Mouse (Mus musculus): ENCODE measurements at regions not wholly inside any gene's neighbourhood (a gene's known extent, or its start where the extent isn't known, plus 50 kb on each side); places are given as distances from the start of the nearest gene placed in this dataset.

DNA sequence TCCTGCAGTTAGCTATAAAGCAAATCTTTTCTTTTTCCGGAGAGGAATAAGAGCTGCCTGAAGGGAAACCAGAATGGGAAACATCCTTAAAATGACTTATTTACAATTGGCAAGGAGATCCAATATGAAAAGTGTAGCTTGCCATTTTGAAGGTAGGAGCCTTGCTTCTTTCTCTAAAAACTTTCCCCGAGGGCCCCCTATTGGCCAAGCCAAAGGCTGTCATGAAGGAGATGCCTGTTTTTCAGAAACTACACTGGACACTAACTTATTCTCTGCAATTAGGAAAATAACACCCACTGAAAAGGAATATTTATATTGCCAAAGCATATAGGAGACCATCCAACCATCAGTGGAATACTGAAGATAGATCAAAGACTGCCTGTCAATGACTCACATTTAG lies 312.8 kb upstream of the Thrb start:
- no peak for DNase-seq

DNA sequence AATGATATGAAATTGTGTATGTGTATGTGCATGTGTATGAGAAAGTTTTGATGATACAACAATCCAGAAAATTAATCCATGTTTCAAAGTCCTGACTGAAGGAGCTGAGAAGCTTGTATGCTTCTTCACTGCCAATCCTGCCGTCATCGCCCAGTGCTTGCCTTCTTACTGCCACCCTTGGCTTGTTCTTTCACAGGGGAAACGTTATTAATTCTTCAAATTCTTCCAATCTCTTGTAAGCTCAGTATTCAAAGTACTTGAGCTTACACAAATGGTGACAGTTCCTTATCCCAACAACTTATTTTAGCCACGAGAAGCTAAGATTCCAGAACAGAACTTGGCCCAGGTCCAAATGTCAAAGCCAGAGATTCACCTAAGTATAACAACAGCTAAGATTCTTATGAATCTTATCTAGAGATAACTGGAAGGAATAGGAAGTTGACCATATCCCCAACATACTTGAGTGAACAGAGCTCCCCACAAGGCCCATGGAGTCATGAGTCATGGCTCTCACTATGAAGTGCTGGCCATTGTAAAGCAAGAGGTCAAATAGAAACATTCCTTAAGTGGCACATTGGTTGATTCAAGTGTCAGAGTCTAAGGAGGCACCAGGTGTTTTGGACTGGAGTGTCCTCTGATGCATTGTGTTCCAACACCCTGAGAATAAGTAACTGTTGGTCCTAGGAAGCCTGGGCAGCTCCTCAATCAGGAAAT lies 307.6 kb upstream of the Thrb start:
- no peak for DNase-seq

DNA sequence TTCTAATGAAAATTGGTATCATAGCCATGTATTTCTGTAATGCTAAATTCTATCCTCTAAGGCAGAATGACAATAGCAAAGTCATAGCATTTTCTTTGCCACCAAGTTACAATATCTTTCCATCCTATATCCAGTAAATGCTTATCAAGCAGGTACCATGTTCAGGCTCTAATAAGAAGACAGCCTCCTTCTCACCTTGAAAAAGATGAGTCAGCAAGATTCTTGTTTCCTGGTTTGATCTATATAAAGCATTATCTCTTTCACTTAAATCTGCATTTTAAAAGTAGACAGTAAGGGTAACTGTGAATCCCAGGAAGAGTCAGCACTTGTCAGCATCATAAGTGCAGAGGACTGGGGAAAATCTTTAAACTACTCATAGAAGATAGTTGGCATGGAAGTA lies 298.2 kb upstream of the Thrb start:
- no peak for DNase-seq

DNA sequence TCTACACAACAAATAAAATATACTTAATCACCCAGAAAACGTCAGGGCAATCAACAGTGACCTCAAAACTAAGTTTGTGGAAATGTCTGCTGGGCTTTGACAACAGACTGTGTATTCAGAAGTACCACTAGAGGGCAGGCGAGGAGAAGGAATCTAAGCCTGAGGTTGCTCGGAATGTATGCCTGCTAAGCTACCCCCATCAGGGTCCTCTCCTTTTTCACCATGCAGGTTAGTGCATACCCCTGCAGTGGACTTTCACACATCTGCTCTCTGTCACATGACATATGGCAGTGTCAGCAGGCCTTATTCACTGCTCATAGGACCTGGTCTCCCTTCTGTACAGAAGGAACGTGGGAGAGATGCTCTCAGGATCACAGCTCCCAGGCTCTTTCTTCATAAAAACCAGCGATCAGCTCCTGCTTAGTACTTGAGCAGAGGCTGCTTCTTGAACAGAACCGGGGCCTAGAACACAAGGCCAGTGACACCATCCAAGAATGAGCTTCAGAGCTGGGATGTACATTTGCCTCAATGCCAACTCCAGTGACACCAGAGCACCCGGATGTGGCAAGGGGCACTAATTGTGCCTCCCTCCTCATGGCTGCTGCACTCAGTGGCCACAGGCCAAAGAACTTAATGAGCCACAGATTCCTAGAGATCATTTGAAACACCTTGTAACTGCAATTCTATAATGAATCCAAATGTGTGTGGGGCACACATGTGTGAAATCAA lies 257.1 kb upstream of the Thrb start:
- DNase-seq, result peak; percentile 17

DNA sequence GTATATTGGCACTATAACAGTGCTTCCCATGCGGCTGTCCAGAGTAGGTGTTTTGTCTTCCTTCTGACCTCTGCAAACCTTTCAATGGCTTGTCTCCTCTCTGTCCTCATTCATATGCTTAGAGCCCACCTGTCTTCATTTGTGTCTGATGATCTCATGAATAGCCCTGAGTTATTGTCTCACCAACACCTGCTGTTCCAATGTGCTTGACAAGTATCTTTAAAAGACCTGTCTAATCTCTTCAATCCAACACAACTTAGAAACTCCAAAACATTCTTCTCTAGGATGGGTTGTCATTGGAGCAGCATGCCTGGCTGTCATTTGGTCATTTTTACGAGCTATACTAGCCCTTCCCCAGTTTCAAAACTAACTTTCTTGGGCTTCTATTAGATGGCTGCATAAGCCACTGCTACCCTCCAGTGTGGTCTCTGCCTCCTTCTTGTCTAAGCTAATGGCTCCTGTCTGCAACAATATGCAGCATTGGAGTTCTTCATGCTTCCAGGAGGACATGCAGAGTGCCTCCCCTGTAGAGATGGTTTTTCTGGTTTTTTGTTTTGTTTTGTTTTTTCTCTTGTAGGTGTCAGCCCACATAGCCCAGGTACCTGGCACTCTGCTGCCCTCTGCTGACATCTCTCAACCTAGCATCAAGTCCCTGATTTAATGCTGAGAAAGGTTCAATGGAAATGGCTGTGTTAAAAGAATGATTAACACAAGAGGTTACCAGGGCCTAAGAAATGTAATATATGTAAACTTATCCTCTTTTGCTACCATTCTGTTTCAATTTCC lies 254.3 kb upstream of the Thrb start:
- peak; percentile 56 for DNase-seq

DNA sequence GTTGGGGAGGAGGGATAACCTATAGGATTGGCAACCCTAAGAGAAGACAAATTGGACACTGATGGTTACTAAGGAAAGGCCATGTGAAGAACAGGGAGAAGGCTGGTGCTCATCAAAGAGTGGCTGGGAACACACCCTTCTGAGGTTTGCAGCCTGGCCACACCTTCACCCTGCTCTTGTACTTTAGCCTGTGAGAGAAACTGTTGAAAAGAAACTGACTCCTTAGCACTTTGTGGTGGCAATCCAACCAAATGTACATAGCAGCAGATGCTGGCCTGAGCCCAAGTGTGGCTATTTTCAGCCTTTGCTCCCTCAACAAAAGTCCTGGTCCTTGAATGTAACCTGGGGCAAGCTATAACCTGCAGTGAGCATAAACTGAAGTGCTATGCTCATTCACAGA lies 253.2 kb upstream of the Thrb start:
- no peak for DNase-seq

DNA sequence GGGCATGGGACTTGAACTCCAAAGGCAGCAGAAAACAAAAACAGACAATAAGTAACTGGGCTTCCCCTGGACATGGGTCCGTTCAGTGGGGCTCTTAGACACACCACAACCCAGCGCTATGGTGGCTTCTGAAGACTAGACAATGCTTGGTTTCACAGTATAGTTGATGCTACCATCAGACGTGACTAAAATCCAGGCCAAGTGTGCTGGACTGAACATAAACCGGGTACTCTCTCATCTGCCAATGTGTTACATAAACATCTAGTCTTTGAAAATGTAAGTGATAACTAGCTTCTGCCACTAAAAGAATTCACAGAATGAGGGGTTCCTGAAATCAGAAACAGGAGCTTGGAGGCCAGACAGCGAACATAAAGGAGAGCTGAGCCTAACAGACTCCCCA lies 251.7 kb upstream of the Thrb start:
- DNase-seq, result no peak

DNA sequence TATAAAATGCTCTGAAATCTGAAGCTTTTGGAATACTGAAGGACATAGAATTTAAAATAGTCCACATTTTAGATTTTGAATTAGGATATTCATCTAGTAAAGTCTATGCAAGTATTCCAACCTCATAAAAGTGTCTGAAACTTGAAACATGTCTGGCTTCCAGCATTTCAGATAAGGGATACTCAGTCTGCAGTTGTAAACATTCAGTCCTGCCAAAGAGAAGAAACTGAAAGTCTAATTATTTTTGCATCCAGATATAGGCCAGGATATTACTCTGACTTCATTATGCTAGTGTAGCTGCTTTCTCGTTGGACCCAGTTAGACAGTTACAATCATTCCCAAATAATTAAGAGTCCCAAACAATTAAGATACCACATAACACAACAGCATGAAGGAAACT lies 251.2 kb upstream of the Thrb start:
- DNase-seq, result no peak

DNA sequence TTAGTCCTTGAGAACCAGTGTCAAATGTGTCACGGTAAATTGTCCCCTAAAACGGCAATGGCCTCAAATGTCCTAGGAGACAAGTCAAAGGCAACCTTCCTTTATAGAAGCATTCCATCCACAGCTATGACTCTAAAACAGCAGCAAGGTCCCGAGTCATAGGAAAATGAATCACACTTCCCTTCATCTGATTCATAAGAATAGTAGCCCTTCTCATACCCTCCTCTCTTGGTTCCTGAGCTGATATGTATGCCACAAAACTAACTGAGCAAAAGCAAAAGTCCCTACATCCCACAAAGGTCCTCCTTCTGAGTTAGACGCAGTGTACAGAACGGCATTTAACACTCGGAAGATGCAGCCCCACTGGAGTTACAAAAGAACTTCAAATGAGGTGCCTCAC lies 250.6 kb upstream of the Thrb start:
- no peak for DNase-seq

DNA sequence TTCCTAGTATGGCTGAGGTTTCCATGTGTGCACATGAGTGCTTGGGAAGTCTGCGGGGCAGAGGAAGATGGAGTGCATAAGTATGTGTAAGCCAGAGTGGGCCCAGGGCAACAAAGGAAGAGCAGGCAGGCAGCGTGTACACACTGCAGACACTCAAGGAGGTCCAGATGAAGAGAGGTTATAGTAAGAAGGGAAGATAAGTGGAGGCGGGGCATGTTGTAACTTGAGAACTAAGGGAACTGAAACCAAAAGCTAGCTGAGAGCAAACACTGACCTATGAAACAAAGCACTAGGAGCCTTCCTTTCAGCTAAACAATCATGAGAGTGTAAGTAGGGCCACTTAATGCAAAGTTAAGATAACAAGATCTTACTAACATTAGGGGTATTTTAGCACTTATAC lies 249.3 kb upstream of the Thrb start:
- DNase-seq, result no peak

DNA sequence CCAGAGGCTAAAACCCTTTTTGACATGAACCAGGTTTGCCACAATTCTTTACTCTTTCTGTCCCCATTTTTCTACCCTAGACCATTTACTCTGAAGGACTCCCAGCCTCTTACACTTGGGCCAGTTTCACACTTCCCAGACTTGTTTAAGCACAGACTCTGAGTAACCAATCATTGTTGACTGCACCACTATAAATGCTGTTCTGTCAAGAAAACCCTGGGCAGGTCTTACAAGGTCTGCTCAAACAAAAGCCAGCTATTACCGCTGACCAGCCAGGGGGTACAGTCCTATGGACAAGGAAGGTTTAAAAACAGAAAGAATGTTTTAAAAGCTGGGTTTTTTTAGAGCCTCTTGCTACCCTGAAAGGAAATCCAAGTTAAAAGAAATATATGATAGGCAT lies 248.8 kb upstream of the Thrb start:
- DNase-seq, result no peak

DNA sequence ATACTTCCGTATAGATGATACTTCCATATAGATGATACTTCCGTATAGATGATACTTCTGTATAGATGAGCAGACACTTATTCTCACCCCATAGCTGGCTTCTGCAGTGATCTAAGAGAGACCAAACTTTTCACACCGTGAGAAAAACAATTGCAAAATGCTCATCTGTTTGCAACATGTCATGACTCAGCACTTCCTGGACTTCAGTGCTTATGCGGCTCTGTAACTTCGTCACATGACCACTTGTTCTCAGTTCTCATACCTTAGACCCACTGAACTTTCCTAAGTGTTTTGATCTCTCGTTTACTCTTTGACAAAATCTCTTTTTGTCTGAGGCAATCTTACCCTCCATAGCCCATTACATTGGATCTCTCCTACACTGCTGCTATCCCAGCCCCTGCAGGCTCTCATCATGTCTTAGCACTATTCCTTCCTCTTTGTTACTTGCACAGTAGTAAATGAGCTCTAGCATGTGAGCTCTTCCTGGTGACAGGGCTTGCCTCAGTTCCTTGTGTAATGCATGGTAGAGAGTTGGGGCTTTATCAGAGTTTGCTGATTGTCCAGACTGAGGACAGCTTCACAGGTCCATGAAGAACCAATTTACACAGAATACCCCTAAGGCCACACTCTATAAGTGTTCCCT lies 245.7 kb upstream of the Thrb start:
- DNase-seq, result no peak

DNA sequence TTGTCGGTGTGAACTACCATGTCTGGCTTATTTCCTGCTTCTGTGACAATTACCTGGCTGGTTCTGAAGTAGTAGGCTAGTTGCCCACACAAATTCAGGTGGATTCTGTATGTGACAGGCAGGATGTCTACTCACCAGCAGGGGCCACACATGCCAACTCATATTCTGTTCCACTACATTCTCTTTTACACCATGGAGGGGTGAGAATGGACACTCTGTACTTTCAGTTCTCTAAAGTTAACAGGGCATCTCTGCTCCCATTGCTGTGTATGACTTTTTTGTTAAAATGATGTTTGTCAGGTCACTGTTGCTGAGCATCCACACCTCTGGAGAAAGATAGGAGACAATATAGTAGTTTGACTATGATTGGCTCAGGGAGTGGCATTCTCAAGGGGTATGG lies 232.3 kb upstream of the Thrb start:
- no peak for DNase-seq

DNA sequence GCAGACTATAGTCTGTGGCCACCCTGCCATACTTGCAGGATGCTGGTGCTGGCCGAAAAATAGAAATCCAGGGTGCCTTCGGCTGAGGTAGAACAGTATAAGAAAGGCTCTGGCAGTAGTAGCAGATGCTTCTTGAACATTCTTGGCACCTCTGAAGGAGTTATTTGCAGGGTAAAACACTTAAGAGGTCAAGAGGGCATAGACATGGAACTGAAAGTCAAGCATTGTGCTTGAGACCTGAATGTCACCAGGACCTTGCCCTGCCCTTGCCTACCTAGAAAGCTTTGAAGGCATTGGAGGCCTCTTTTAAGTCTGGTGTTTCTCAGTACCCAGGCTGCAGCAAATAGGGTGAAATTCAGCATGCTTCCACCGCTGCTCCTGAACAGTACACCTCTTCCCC lies 230.9 kb upstream of the Thrb start:
- no peak for DNase-seq

DNA sequence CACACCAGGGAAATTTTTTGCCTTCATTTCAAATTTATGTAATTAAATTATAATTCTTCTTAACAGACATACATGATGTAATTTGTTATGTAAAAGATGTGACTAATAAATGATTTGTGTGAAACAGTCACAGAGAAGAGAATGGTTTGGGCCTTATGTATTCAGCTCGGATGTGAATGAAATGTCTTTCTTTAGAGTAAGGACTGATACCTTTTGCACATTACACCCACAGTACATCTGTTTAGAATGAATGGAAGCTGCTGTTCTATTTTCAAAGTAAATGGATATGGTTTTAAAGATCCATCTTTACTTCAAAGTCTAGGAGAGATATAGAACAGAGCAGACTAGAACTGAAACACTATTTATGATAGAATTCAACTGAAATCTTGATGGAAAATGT lies 226.7 kb upstream of the Thrb start:
- DNase-seq, result no peak

DNA sequence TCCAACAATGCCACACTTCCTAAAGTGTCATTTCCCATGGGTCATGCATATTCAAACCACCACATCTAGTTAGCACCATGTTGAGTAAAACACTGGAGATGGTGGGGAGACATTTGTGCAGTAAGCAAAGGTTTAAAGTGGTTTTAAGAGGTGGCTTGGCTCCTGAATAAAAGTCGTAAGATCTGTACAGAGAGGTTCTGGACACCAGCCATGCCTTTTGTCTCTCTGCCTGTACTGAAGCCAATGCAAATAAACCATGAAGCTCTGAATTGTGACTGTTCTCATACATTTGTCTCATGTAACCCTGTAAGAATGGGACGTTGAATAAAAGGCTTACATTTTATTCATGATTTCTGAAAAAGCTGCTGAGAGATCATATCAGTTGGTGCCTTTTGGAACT lies 202.1 kb upstream of the Thrb start:
- DNase-seq, result no peak

DNA sequence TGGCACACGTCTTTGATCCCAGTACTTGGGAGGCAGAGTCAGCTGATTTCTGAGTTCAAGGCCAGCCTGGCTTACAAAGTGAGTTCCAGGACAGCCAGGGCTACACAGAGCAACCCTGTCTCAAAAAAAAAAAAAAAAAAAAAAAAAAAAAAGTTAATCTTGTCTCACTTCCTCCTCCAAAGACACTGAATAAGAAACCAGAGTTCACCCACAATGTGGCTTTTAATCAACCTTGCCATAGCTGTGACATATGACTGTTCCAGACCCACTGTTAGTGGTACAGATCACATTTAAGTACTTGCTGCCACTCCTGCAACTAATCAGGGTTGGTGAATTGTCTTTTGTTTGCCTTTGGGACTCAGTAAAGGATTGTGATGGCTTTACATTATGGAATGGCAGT lies 181.1 kb upstream of the Thrb start:
- DNase-seq, result no peak

DNA sequence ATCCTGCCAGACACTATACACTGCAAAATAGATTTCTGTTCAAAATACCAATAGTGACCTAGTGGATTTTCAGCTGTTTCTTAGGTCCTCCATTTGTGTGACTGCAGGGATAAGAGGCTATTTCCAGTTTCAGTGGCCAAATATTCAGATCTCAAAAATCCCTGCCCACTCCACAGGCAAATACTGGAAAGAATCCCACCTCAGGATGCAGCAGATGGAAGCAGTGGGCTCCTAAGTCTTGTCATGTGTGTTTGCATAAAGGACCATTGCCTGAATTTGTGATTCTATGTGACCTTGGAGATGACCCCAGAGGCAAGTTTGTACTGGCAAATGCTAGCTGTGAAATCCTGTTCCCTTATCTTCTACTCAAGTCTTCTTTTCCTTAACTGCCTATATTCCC lies 175.2 kb upstream of the Thrb start:
- DNase-seq, result no peak

DNA sequence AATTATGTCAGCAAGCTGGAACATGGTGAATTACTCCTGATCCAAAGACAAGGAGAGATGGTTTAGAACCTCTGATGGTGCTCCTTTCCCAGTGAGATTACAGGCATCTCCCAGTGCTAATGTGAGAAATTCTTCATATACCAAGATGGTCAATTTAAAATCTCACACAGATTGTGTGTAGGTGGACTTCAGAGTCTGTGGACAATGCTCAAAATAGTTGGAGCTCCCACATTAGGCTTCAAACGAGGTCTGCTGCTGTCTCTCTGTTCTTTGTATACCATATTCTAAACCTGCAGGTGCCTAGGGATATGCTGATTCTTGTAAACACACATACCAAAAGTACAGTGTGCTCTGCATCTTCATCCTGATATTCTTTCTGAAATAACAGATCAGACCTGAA lies 146.3 kb upstream of the Thrb start:
- DNase-seq, result no peak

DNA sequence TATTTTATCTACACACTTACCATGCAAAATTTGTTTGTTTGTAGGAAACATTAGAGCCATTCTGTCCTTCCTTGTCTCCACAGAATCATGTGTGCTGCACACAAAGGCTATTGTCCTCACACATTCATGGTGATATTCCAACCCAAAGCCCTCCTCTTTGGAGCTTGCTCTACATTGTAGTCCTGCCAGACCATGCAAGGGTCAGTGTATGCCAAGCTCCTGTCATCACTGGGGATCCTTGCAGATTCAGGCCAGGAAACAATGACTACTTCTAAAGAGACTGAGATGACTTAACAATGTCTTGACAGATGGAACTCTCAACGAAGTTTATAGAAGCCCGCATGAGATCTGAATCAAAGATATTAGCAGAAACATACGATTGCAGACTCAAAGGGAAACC lies 137.4 kb upstream of the Thrb start:
- DNase-seq, result no peak

DNA sequence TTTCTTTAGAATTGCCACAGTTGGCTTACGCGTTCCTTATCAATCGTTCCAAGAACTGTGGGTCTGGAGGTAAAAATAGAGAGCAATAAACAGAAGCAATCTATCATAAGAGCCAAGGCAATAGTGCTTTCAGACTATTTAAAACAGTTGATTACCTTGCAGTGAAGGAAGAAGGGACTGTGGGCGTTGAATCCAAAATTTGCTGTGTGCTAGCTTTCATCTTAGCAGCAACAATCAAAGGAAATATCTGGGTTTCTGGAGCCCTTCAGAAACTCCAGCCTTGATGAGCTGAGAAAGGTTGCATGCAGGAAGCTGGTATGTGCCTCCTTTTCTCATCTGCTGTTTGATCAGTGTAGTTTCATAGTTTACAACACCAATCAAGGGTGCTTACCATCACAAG lies 136.1 kb upstream of the Thrb start:
- DNase-seq, result no peak

DNA sequence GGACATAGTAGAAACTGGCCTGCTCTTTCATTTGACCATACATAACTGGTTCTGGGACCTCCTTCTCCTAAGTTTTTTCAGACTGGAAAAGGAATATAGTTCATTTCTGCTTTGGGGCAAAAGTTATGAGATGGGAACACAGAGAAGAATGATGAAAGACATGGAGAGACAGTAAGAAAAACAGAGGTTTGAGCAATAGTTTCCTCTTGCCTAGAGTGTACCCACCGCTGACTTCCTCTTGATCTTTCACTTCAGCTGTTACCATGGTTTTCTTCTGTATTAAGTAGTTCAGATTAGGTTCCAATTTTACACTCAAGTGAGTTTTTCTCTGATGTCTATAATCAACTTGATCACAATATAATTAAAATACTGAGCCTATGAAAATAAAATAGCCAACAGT lies 120.7 kb upstream of the Thrb start:
- no peak for DNase-seq

DNA sequence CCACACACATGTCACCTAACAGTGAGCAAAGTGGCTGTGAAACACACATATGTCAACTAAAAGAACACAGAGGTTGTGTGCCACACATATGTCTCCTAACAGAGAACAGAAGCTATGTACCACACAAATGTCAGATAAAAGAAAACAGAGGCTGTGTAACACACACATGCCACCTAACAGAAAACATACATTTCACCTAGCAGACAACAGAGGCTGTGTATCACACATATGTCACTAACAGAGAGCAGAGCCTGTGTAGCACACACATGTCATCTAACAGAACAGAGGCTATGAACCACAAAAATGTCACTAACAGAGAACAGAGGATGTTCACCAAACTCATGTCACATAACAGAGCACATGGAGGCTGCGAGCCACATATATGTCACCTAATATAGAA lies 103.6 kb upstream of the Thrb start:
- no peak for DNase-seq

Data from adrenal gland, postnatal 25 days (tissue).